Mouse (Mus musculus): ENCODE data around the gene C330007P06Rik.

DNA sequence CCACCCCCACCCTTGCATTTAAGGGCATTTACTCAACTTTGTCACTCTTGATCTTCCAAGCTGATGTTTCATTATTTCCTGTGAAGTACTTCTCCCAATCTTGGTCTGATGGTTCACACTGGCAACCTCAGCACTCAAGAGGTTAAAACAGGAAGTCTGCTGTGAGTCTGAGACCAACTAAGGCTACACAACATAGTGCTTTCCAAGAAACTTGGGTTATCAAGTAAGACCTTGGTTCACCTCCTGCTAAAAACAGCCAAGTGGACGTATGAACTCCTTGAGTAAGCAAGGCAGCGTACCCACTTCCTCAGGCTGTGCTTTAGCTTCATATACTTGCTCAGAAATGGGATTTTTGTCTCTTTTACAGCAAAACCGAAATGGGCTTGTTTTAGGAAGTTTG, 3.5 kb downstream of the C330007P06Rik start:
- TF ChIP-seq CTCF (IDR thresholded peaks at IDR 0.05; ENCODE audit: control insufficient read depth, insufficient read depth, insufficient read length) = no peak
- TF ChIP-seq MYOD1 (IDR thresholded peaks at IDR 0.05; ENCODE audit: control insufficient read depth, insufficient read length, low read depth) = no peak
- TF ChIP-seq MYOG (IDR thresholded peaks at IDR 0.05; ENCODE audit: control insufficient read depth, extremely low read depth, insufficient read length) = no peak
- no peak for TF ChIP-seq USF1 (IDR thresholded peaks at IDR 0.05; ENCODE audit: low read depth)
- TF ChIP-seq MAX (IDR thresholded peaks at IDR 0.05) = no peak
- TF ChIP-seq CEBPB (IDR thresholded peaks at IDR 0.05; ENCODE audit: low read depth) = no peak

Measured in C2C12 (cell line).